Mouse (Mus musculus): Measurements from ENCODE around the gene Six1.
"Not testable (repeated sequence)": the region's sequence is repeated elsewhere in the genome, so short reads cannot be mapped to it uniquely, and the experiment has no call there.

DNA sequence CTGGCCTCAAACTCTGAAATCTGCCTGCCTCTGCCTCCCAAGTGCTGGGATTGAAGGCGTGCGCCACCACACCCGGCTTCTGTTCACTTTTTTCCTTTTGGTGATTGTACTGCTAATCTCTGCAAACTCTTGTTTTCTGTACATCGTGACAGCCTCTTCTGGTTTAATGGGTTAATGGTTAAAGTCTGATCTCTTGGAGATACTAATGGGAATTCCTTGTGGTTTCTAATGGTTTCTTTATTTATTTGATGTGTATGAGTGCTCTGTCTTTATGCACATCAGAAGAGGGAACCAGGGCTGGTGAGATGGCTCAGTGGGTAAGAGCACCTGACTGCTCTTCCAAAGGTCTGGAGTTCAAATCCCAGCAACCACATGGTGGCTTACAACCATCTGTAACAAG is 28.1 kb upstream of the Six1 start:
- not testable (repeated sequence) for TF ChIP-seq CTCF (IDR thresholded peaks at IDR 0.05; ENCODE audit: low read depth, low read length); POLR2AphosphoS5 (IDR thresholded peaks at IDR 0.05; ENCODE audit: insufficient replicate concordance, low read depth, low read length)
